Mouse (Mus musculus) gastrocnemius, postnatal 4 days (tissue): ENCODE data around the gene Olfr986. TPM values are rescaled to one million over a fixed set of nuclear protein-coding genes. Genes with fewer than 3 reads are reported as not detected.
"Not testable (repeated sequence)": the region's sequence is repeated elsewhere in the genome, so short reads cannot be mapped to it uniquely, and the experiment has no call there.

ENCODE experiments used
- DNase-seq, 2 experiments: peaks; one replicate each; pipeline ENCODE4 v3.0.0; 2021 to 2022; ENCODE audit warnings: low spot score in 2 of 2, mixed read lengths in 2 of 2
- long read RNA-seq, 2 experiments: library from polyadenylated mRNA; stranded (forward); transcript quantifications; one replicate each; pipeline ENCODE4 v2.0.0; 2021
- total RNA-seq, 2 experiments: library from RNA; stranded (reverse); gene quantifications; 2 replicates each; pipeline ENCODE4 v1.2.3; 2021

The Olfr986 gene
- total RNA-seq = not detected
- long read RNA-seq, experiment 1 = 0 reads
- long read RNA-seq, experiment 2 = 0 reads

GRCm38 (mm10) chr9:40180620-40181019 is at the start of gene Olfr986:
Gene Olfr986, plus strand, starts transcription at chr9:40180920.
- DNase-seq = no peak

DNA sequence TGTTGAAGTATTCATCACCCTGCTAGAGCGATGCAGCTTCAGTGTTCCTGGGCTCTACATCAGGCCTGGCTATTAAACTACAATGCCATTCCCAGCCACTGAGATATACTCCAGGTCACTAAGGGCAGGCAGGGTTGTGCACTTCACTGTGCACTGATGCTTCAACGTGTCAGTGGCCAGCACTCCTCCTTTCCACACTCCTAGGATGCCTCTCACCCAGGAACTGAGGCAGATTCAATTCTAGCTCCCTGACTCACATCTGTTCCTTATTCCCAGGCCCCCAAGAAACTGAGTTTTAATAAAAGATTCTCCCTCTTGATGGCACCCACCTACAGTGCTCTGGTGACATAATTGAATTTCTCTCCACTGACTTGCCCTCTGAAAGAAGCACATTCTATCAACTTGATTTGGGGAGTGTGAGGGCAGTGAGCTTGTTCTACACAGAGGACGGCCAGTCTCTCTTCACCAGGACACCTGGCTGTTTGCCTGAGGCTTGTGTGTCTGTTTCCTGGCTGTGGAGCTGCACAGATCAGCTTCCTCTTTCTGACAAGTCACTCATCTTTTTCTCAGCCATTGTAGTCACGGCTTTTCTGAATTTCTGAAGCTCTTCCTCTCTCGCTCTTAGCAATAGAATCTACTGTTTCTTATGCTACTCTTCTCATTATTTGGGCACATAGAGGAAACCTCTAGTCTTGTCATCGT is 43.6 kb upstream of the Olfr986 start:
- DNase-seq = no peak

GRCm38 (mm10) chr9:40139484-40139883 is 41.2 kb upstream of the Olfr986 start:
- DNase-seq = no peak

- DNase-seq = no peak
Observed at GRCm38 (mm10) chr9:40141544-40141943, 39.2 kb upstream of the Olfr986 start.

DNA sequence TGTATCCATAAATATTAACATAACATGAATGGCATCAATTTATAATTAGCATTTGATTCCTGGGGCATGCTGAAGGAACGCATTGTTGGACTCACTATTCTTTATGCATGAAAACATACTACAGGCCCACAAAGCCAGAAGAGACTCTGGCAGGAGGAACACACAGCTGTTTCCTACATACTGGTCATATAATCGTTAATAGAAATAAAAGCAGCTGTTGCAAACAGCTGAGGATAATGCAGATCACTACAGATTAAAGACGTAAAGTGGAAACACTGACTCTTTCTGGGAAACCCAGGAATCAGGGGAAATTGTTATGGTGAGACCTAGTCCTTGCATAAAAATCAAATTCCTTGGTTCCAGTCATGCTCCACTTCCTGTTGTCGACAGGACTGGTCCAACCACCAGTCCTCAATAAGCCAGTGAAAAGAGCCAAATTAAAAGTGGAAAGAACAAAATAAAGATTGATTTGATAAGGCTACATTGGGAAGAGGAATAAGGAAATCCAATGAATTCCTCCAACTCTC is 25.5 kb upstream of the Olfr986 start:
- DNase-seq = no peak

- DNase-seq = peak in 1 of 2 experiments; percentile 34
Observed at GRCm38 (mm10) chr9:40166446-40166845, 14.3 kb upstream of the Olfr986 start.

GRCm38 (mm10) chr9:40177017-40177416 is 3.7 kb upstream of the Olfr986 start:
- no peak for DNase-seq

DNA sequence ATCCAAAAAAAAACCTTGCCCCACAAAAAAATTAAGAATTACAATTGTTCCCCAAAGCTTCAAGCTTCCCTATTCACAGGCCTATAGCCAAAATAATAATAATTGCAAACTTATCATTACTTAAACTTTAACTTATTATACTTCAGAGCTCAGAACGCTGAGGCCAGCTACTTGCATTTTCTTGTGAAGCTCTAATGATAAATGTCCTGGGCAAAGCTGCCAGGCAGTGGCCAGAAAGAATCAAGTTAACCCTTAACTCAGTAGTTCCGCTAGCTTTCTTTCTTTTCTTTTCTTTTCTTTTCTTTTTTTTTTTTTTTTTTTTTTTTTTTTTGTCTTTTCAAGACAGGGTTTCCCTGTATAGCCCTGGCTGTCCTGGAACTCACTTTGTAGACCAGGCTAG is 4.4 kb downstream of the Olfr986 start:
- not testable (repeated sequence) for DNase-seq

GRCm38 (mm10) chr9:40191086-40191876 is 10.6 kb downstream of the Olfr986 start:
- DNase-seq = no peak

DNA sequence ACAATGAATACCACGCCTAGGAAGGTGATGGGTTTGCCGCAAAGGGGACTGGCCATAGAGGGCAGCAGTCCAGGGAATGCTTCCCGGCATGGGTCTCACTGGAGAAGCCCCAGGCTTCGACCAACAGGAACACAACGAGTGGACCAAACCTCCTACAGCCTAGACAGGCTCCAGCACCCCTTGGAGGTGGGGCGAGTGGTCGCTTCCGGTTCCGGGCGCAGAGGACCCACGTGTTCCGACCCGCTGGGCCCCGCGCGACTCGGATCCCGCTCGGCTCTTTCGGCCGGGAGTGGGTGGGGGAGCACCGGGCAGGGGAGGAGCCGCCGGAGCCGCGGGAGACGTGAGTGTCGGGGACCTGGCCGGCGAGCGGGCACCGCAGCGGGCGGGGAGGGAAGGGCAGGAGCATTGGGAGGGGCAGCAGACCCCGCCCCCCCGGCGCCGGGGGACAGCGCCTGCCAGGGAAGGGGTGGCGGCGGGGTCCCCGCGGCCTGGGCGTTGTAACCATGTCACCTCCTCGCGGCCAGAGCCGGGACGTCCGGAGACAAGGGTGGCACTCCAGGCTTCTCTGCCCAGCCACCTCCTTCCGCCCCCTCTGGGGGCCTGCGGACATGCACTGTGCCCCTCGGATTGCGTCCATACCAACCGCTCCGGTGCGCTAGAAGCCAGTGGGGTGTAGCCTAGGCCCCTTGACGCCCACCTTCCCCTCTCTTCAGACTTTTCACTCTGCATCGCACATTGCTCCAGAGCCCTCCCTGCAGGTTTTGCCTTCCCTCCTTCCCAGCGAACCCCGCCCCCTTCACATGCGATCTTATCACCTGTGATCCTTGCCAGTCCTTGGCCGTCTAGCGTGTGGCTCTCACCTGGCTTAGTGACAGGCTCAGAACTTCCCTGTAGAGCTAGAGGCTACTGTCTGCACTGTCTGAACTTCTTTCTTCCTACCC is 11.6 kb downstream of the Olfr986 start, which contains the start of gene Zfp202:
Gene Zfp202, plus strand, starts transcription at position 219 of the 941 bp plus-strand sequence.
- peak; percentile 79 to 90 for DNase-seq

DNA sequence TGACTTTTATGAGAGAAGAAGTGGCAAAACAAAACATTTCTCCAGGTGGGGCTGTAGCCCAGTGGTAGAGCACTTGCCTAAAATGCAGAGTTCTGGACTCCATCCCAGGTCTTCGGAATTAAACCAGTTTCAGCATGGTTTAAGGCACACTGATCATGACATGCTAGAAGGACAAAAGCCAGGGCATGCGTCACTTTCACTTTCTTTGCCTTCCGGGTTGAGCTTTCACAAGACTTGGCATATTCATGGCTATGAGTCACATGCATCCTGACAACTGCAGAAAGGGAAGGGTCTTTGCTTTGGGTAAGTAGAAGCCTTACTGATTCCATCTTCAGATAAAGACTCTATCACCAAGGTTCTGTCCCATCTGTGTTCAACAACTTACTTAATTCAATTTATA is 15.3 kb downstream of the Olfr986 start:
- DNase-seq = no peak

DNA sequence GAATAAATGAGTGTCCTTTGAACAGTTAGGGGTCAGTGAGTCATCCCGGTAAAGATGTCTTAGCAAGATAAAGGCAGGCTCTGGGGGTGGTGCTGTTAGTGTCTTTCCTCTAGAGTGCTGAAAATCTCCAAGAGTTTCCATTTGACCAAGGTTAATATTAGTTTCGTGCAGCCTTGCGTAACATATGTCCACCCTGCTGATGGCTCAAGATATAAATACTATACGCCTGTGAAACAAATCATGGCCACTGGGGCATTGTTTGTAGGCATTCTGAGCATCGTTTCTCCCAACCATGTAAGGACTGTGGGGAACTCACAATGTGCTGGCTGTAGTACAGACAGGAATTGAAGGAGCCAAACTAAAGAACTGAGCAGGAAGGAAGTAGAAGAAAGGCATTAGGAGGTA is 25.8 kb downstream of the Olfr986 start:
- no peak for DNase-seq

GRCm38 (mm10) chr9:40210744-40211143 is 30.0 kb downstream of the Olfr986 start:
- no peak for DNase-seq

DNA sequence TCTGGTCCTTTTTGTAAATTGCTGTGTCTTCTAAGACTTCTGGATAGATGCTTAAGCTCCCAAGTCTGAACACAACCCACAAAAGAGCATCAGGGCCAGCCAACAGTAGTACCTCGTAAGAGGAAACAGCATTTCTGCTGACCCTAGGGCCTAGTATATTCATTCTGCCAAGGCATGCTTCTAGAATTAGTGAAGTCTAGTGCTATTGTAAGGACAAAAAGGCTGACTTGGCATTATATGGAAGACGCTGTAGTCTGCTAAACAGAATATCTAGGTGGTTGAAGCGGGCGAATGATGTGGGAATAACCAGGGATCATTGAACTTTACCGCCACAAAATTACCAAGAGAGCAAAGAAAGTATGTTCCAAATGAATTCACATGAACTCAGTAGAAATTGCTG is 33.3 kb downstream of the Olfr986 start:
- no peak for DNase-seq

- DNase-seq = no peak
Observed at GRCm38 (mm10) chr9:40216651-40217050, 35.9 kb downstream of the Olfr986 start.

DNA sequence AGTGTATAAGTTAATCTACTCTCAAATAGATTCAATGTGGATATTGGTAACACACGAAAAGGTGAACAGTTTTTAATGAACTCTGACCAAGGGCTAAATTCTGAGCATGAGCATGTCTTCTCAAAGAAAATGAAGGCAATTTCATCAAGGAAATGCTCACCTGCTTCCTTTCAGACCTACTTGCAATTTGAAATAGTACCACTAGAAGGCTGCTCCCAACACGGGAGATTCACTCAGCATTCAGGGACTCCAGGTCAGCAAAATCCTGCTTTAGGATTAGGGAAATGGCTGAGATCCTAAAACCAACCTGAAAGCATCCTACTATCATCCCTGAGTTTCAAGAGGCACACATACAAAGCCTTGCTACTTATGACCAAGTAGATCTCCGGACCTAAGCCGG is 43.6 kb downstream of the Olfr986 start:
- DNase-seq = no peak

DNA sequence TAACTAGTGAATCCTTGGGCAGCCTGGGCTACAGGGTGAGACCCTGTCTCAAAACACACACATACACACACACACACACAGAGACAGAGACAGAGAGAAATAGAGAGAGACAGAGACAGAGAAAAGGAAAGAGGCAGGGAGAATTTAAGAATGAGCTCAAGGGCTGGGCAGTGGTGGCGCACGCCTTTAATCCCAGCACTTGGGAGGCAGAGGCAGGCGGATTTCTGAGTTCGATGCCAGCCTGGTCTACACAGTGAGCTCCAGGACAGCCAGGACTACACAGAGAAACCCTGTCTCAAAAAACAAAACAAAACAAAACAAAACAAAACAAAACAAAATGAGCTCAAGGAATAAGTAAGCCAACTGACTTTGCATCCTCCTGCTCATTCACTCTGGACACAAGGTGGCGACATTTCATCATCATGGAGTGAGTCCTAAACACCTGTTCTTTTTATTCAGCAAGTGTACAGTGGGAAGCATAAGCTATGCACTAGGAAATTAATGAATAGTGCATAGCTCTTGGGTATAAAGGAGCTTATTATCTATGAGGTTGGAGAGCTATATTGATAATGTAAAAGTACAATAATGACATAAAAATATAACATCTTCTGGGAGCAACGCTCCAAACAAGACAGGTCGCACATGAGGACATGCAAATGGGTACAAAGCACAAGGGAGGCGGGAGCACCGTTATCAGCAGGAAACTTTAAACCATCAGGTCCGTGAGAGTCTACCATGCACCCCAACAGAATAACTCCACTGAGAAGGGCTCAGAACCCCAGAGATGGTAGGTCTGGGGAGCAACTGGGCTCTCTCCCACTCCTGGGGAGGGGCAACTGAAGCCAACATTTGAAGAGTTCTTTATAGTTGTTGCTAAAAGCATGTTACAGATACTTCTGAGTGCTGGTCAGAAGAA is 47.4 kb downstream of the Olfr986 start:
- peak in 1 of 2 experiments; percentile 33 for DNase-seq

- DNase-seq = no peak
Observed at GRCm38 (mm10) chr9:40228804-40229331, 48.1 kb downstream of the Olfr986 start.

- DNase-seq = no peak
Observed at GRCm38 (mm10) chr9:40229479-40229878, 48.8 kb downstream of the Olfr986 start.

GRCm38 (mm10) chr9:40231019-40231418 is 50.3 kb downstream of the Olfr986 start:
- no peak for DNase-seq
